Mouse (Mus musculus) ES-E14 (cell line): ENCODE measurements around the gene S100a4. TPM values are rescaled to one million over a fixed set of nuclear protein-coding genes. Genes with fewer than 3 reads are reported as not detected.

Source experiments
- DNase-seq: peaks from one replicate; pipeline ENCODE4 v3.0.0-alpha.2; 2013; ENCODE audit warnings: low read depth, low spot score
- H3K27ac ChIP-seq: 2 replicates; pipeline ENCODE4 v1.5.1; 2012; ENCODE audit warnings: low read depth, mild to moderate bottlenecking, low read length, moderate library complexity, mixed read lengths; ENCODE audit not compliant: poor library complexity, insufficient read depth, severe bottlenecking
- H3K36me3 ChIP-seq: 2 replicates; pipeline ENCODE4 v1.6.1; 2012; ENCODE audit warnings: mild to moderate bottlenecking, low read length, moderate library complexity, mixed read lengths; ENCODE audit not compliant: control insufficient read depth, poor library complexity, insufficient read depth, severe bottlenecking
- H3K4me1 ChIP-seq, 2 experiments: fragments of 150-350 bp in 1 of 2; sonication (generic) in 1 of 2; 2 replicates each; pipeline ENCODE4 v1.6.1; 2012; ENCODE audit warnings: low read length in 2 of 2, mild to moderate bottlenecking in 1 of 2, mixed read lengths in 1 of 2; ENCODE audit not compliant: control insufficient read depth in 2 of 2, insufficient read depth in 2 of 2, poor library complexity in 1 of 2
- H3K4me3 ChIP-seq, 2 experiments: fragments of 150-350 bp in 1 of 2; sonication (generic) in 1 of 2; 2 replicates each; pipeline ENCODE4 v1.5.1; 2012; ENCODE audit warnings: low read length in 2 of 2, low read depth in 1 of 2, mild to moderate bottlenecking in 1 of 2, mixed read lengths in 1 of 2; ENCODE audit not compliant: insufficient read depth in 1 of 2, poor library complexity in 1 of 2, severe bottlenecking in 1 of 2
- H3K9ac ChIP-seq: 2 replicates; pipeline ENCODE4 v1.6.1; 2012; ENCODE audit warnings: low read depth, mild to moderate bottlenecking, low read length, mixed read lengths; ENCODE audit not compliant: poor library complexity, insufficient read depth, severe bottlenecking
- H3K9me3 ChIP-seq: fragments of 150-350 bp; sonication (generic); 2 replicates; pipeline ENCODE4 v1.6.1; 2012; ENCODE audit warnings: low read depth, mild to moderate bottlenecking, low read length; ENCODE audit not compliant: control insufficient read depth, insufficient read depth
- CHD2 ChIP-seq: IDR thresholded peaks from 2 replicates; pipeline ENCODE4 v1.6.1; 2014; ENCODE audit warnings: mild to moderate bottlenecking, low read depth, low read length, inconsistent platforms
- HCFC1 ChIP-seq: IDR thresholded peaks from 2 replicates; pipeline ENCODE4 v1.6.1; 2012; ENCODE audit warnings: low read length, inconsistent platforms, borderline replicate concordance; ENCODE audit not compliant: insufficient read depth
- MAFK ChIP-seq: IDR thresholded peaks from 2 replicates; pipeline ENCODE4 v1.6.1; 2014; ENCODE audit warnings: mild to moderate bottlenecking, low read depth, low read length, inconsistent platforms; ENCODE audit not compliant: insufficient read depth
- ZC3H11A ChIP-seq: IDR thresholded peaks from 2 replicates; pipeline ENCODE4 v1.6.1; 2012; ENCODE audit warnings: low read depth, mild to moderate bottlenecking, inconsistent platforms, low read length, borderline replicate concordance
- ZNF384 ChIP-seq: IDR thresholded peaks from 2 replicates; pipeline ENCODE4 v1.6.1; 2012; ENCODE audit warnings: low read depth, low read length, inconsistent platforms
- in situ Hi-C, 2 experiments: fragments of 600-800 bp; cut with MboI; formaldehyde crosslinking; loops; one replicate each; pipeline ENCODE4 v1.15.1; 2025; ENCODE audit warnings: low sequenced_read_pairs in 2 of 2, inconsistent platforms in 1 of 2; ENCODE audit not compliant: unreplicated experiment in 2 of 2
- total RNA-seq: library from RNA; depleted of rRNA; stranded (reverse); fragments of 300-350 nt; gene quantifications from 2 replicates; pipeline ENCODE4 v1.2.3, GENCODE M21; 2012

The S100a4 gene
- total RNA-seq, 1 experiment: 6.9 TPM

DNA sequence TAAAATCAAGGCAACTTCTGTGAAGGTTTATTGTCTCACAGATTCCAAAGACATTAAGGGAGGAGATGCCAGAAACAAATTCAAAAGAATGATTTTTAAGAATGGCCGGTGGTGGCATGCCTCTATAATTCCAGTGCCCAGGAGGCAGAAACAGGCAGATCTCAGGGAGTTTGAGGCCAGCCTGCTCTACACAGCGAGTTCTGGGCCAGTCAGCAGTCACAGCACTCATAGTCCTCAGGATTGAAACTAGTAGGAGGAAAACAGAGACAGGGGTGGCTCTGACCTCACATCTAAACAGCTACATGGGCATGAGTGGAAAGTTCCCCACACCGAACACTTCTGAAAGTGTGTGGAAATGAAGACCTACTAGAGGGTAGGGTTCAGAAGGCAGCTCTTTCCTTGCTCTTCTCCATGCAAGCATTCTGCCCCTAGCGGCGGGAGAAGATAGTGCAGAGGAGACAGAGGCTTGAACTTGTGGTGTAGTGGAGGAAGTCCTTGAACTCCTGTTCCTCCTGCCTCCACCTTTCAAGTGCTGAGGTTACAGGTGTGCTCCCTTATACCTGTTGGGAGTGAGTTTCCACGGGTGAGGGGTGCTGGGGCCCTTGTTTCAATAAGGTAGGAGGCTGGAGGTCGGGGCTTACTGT lies 36.1 kb downstream of the S100a4 start:
- Histone ChIP-seq H3K4me3 (no peak overlapping the region), H3K36me3 (no peaks in the 10 kb centered on the region), H3K9ac (no peak overlapping the region), H3K9me3 (no peaks in the 10 kb centered on the region), H3K4me1 (no peaks in the 10 kb centered on the region), H3K27ac (no peak overlapping the region)
- in situ Hi-C loops: no loop called here
- TF ChIP-seq CHD2: no peak
- TF ChIP-seq HCFC1: no peak
- no peak for TF ChIP-seq ZC3H11A
- TF ChIP-seq ZNF384: no peak
- no peak for TF ChIP-seq MAFK
- DNase-seq: peak; percentile 54

DNA sequence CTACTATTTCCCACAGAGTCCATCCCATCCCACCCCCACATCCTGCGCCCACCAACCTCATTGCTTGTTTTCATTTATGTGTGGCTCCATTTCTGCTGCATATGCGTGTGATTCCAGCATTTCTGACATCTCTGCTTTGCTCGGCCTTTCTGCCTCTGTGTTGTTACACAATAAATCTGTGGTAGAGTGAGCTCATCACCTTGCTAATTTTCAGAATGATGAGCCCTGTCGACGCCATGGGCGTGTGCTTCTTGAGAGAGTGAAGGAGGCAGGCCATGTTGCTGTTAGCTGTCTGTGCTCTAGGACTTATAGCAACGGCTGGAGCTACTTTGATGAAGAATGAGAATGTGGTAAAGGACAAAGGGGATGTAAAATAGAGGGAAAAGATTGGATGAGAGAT lies 37.4 kb downstream of the S100a4 start:
- Histone ChIP-seq H3K27ac (no peak overlapping the region), H3K9me3 (no peaks in the 10 kb centered on the region), H3K4me3 (no peak overlapping the region), H3K4me1 (no peaks in the 10 kb centered on the region), H3K36me3 (no peaks in the 10 kb centered on the region), H3K9ac (no peak overlapping the region)
- no peak for TF ChIP-seq HCFC1
- TF ChIP-seq MAFK: no peak
- TF ChIP-seq ZC3H11A: no peak
- TF ChIP-seq ZNF384: no peak
- TF ChIP-seq CHD2: no peak
- in situ Hi-C loops: no loop called here
- no peak for DNase-seq

DNA sequence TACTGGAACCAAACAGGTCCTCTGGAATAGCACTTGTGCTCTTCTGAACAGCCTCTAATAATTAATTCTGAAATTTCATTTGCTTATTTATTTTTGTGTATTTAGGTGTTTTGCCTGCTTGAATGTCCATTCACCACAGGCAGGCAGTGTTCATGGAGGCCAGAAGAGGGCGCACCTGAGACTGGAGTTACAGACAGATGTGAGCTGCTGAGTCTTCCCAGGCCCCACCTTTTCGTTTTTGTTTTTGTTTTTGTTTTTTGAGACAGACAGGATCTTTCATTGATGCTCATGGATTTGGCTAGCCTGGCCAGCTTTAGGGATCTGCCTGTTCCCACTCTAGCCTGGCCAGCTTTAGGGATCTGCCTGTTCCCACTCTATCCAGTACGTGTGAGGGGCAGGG lies 40.6 kb downstream of the S100a4 start:
- TF ChIP-seq ZC3H11A: no peak
- TF ChIP-seq HCFC1: no peak
- in situ Hi-C loops: no loop called here
- DNase-seq: peak; percentile 31
- H3K36me3 ChIP-seq: no peaks in the 10 kb centered on the region
- H3K9me3 ChIP-seq: no peaks in the 10 kb centered on the region
- H3K4me1 ChIP-seq: no peaks in the 10 kb centered on the region
- H3K27ac ChIP-seq: no peak overlapping the region
- H3K4me3 ChIP-seq: no peak overlapping the region
- H3K9ac ChIP-seq: no peak overlapping the region

DNA sequence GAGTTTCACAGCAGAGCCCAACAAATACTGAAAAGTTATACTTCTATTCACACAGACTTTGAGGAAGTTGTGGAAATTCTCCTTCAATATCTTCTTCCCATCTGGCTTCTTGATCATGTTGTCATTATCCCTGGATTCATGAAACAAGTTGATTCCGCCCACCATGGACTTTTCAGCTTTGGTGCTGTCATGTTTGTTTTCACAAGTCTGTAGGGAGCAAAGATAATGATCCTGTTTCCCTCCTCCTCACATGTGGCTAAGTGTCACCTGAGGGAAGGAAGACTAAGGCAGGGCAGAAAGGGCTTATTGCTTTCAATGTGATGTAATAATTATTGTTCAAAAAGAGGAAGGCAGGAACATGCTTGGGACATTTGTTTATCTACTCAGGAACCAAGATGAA lies 43.7 kb downstream of the S100a4 start:
- no peaks in the 10 kb centered on the region for H3K36me3 ChIP-seq
- H3K4me3 ChIP-seq: no peak overlapping the region
- in situ Hi-C loops: no loop called here
- no peak for TF ChIP-seq ZC3H11A
- no peaks in the 10 kb centered on the region for H3K4me1 ChIP-seq
- H3K9ac ChIP-seq: no peak overlapping the region
- DNase-seq: no peak
- H3K27ac ChIP-seq: no peak overlapping the region
- H3K9me3 ChIP-seq: no peaks in the 10 kb centered on the region

DNA sequence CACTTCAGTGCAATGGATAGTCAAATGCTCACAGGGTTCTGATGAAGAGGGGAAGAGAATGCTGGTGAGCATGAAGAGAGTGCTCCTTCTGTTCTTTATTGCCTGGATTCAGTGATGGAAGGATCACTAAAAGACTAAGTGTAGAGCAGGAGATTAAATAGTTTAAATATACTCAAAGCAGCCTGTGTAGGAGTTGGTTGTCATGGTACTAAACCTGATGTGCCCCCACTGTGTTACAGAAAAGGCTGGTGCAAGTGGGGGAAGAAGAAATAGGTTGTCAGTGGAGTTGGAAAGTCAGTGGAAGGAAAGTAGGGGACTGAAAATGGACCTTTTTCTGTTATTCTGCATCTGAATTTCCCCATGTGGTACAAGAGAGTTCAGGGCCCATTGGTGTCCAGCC lies 45.4 kb downstream of the S100a4 start:
- Histone ChIP-seq H3K4me1 (no peaks in the 10 kb centered on the region), H3K36me3 (no peaks in the 10 kb centered on the region), H3K9ac (no peak overlapping the region), H3K27ac (no peak overlapping the region), H3K9me3 (no peaks in the 10 kb centered on the region), H3K4me3 (no peak overlapping the region)
- in situ Hi-C loops: no loop called here
- no peak for TF ChIP-seq MAFK
- no peak for TF ChIP-seq CHD2
- no peak for TF ChIP-seq ZNF384
- TF ChIP-seq HCFC1: no peak
- no peak for TF ChIP-seq ZC3H11A
- no peak for DNase-seq
